Mouse (Mus musculus) intestine, embryonic 16.5 days (tissue): ENCODE data around the gene Notch2. TPM values are rescaled to one million over a fixed set of nuclear protein-coding genes. Genes with fewer than 3 reads are reported as not detected.

Experiments used
- ATAC-seq: fragments of 200-750 bp; cut with Nextera tagmentation; 2 replicates; pipeline ENCODE4 v1.8.0; 2017; ENCODE audit warnings: moderate TSS enrichment, moderate library complexity
- H3K27ac ChIP-seq: fragments of 300-500 bp; sonication (generic); 2 replicates; pipeline ENCODE4 v1.5.1; 2014; ENCODE audit warnings: mild to moderate bottlenecking, low read length
- H3K27me3 ChIP-seq: fragments of 300-500 bp; sonication (generic); replicated peaks from 2 replicates; pipeline ENCODE4 v1.6.1; 2014; ENCODE audit warnings: low read length, control low read depth, mixed read lengths; ENCODE audit not compliant: control insufficient read depth, insufficient read depth
- H3K36me3 ChIP-seq: fragments of 300-500 bp; sonication (generic); 2 replicates; pipeline ENCODE4 v1.6.1; 2014; ENCODE audit warnings: low read length, control low read depth; ENCODE audit not compliant: control insufficient read depth, insufficient read depth
- H3K4me1 ChIP-seq: fragments of 300-500 bp; sonication (generic); 2 replicates; pipeline ENCODE4 v1.6.1; 2014; ENCODE audit warnings: low read length, control low read depth, mixed read lengths; ENCODE audit not compliant: control insufficient read depth, insufficient read depth
- H3K4me2 ChIP-seq: fragments of 300-500 bp; sonication (generic); 2 replicates; pipeline ENCODE4 v1.6.1; 2014; ENCODE audit warnings: low read depth, low read length, control low read depth
- H3K4me3 ChIP-seq: fragments of 300-500 bp; sonication (generic); 2 replicates; pipeline ENCODE4 v1.5.1; 2014; ENCODE audit warnings: mild to moderate bottlenecking, low read length
- H3K9ac ChIP-seq: fragments of 300-500 bp; sonication (generic); 2 replicates; pipeline ENCODE4 v1.6.1; 2014; ENCODE audit warnings: low read depth, low read length
- H3K9me3 ChIP-seq: fragments of 300-500 bp; sonication (generic); 2 replicates; pipeline ENCODE4 v1.6.1; 2016; ENCODE audit warnings: low read length, control low read depth; ENCODE audit not compliant: control insufficient read depth
- WGBS: fragments of 180-500 bp; shearing (Covaris S2); extraction: QIAGEN DNeasy Blood & Tissue Kit; methylation state at CpG from one replicate; pipeline ENCODE4 v1.1.7; 2014; 5-methylcytosine and 5-hydroxymethylcytosine counted together
- polyA plus RNA-seq: library from polyadenylated mRNA; unstranded; fragments of >200 nt; fragmentation: Nextera tagmentation; extraction: Ambion mirVana; gene quantifications from 2 replicates; pipeline ENCODE4 v1.2.1, GENCODE M21; 2015

Gene Notch2
- polyA plus RNA-seq, 1 experiment from 2014 or later, result 9.1 TPM

- no peaks in the 10 kb centered on the region for H3K27me3 ChIP-seq
- no peak overlapping the region for H3K27ac ChIP-seq
- no peak overlapping the region for H3K9ac ChIP-seq
- ATAC-seq, result no peak
- peaks cover 10% of the 10 kb centered on the region for H3K9me3 ChIP-seq
- peaks cover 16% of the 10 kb centered on the region; the same call in 1 of the 2 replicates for H3K4me1 ChIP-seq
- no peak overlapping the region for H3K4me2 ChIP-seq
- WGBS, result 87% methylated on average over 6 of the region's 6 CpGs
- H3K4me3 ChIP-seq, result no peak overlapping the region
- H3K36me3 ChIP-seq, result peaks cover 18% of the 10 kb centered on the region
These were observed 92.2 kb downstream of the Notch2 start for GRCm38 (mm10) chr3:98105496-98105895.

GRCm38 (mm10) chr3:98106115-98106514 is 92.8 kb downstream of the Notch2 start:
- no peak overlapping the region for H3K9ac ChIP-seq
- H3K36me3 ChIP-seq, result peaks cover 18% of the 10 kb centered on the region
- peak overlapping the region; percentile 14; the same call in 1 of the 2 replicates for H3K27ac ChIP-seq
- H3K4me1 ChIP-seq, result peaks cover 16% of the 10 kb centered on the region; the same call in 1 of the 2 replicates
- H3K4me2 ChIP-seq, result no peak overlapping the region
- H3K27me3 ChIP-seq, result no peaks in the 10 kb centered on the region
- ATAC-seq, result peak; percentile 63; the same call in 1 of the 2 replicates
- WGBS, result 56% methylated on average over 4 of the region's 4 CpGs
- H3K9me3 ChIP-seq, result peaks cover 10% of the 10 kb centered on the region
- no peak overlapping the region for H3K4me3 ChIP-seq

- H3K4me3 ChIP-seq, result no peak overlapping the region
- no peak overlapping the region for H3K4me2 ChIP-seq
- no peaks in the 10 kb centered on the region for H3K27me3 ChIP-seq
- peaks cover 16% of the 10 kb centered on the region; the same call in 1 of the 2 replicates for H3K4me1 ChIP-seq
- WGBS, result 79% methylated on average over 12 of the region's 12 CpGs
- ATAC-seq, result peak; percentile 32; the same call in 1 of the 2 replicates
- peaks cover 23% of the 10 kb centered on the region for H3K36me3 ChIP-seq
- H3K9me3 ChIP-seq, result peaks cover 10% of the 10 kb centered on the region
- no peak overlapping the region for H3K27ac ChIP-seq
- H3K9ac ChIP-seq, result no peak overlapping the region
These were observed 93.4 kb downstream of the Notch2 start for GRCm38 (mm10) chr3:98106590-98107313.

DNA sequence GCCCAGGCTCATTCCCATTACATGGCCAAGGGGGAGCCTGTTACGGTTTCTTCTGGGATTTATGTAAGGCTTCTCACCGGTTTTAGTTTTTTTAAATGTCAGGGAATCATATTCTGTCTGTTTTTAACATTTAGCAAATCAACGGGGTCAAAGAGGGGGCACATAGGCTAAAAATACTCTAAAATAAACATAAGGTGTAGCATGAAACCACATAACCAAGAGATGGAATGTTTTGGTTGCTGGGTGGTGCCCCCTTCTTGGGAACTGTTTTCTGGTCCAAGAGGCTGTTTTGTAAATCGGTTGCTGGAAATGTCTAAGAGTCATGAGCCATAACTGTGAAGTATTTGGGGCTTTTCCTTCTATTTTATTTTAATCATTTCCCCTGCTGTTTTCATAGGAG is 95.1 kb downstream of the Notch2 start:
- Histone ChIP-seq H3K4me1 (peaks cover 16% of the 10 kb centered on the region; the same call in 1 of the 2 replicates), H3K9me3 (no peaks in the 10 kb centered on the region), H3K4me2 (no peak overlapping the region), H3K27ac (no peak overlapping the region), H3K9ac (no peak overlapping the region), H3K36me3 (peaks cover 10% of the 10 kb centered on the region), H3K27me3 (no peaks in the 10 kb centered on the region), H3K4me3 (no peak overlapping the region)
- ATAC-seq, result no peak
- 42% methylated on average over 4 of the region's 4 CpGs for WGBS

GRCm38 (mm10) chr3:98108866-98109265 is 95.5 kb downstream of the Notch2 start:
- Histone ChIP-seq H3K27ac (no peak overlapping the region), H3K4me1 (peaks cover 16% of the 10 kb centered on the region; the same call in 1 of the 2 replicates), H3K4me2 (no peak overlapping the region), H3K9ac (no peak overlapping the region), H3K27me3 (no peaks in the 10 kb centered on the region), H3K9me3 (no peaks in the 10 kb centered on the region), H3K36me3 (peaks cover 10% of the 10 kb centered on the region), H3K4me3 (no peak overlapping the region)
- no peak for ATAC-seq
- WGBS, result 74% methylated on average over 3 of the region's 3 CpGs

DNA sequence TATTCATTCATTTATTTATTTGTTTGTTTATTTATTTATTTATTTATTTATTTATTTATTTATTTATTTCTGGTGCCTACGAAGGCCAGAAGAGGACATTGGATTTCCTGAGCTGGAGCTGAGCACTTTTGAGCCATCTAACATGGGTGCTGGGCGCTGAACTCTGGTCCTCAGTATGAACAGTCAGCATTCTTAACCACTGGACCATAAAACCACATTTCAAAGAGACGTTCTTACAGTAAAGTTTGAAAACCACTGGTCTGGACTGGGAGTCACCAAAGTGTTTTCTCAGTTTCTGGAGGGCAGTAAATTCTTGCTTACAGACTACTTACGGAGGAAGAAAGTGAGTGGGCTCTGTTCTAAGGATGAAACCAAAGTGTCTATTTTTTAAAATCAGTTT is 97.3 kb downstream of the Notch2 start:
- no peak overlapping the region for H3K4me3 ChIP-seq
- H3K9ac ChIP-seq, result no peak overlapping the region
- H3K36me3 ChIP-seq, result peaks cover 10% of the 10 kb centered on the region
- H3K9me3 ChIP-seq, result no peaks in the 10 kb centered on the region
- 88% methylated on average over 4 of the region's 4 CpGs for WGBS
- H3K27ac ChIP-seq, result no peak overlapping the region
- no peaks in the 10 kb centered on the region for H3K27me3 ChIP-seq
- H3K4me1 ChIP-seq, result peaks cover 6% of the 10 kb centered on the region; the same call in 1 of the 2 replicates
- H3K4me2 ChIP-seq, result no peak overlapping the region
- no peak for ATAC-seq

- peaks cover 13% of the 10 kb centered on the region for H3K36me3 ChIP-seq
- no peak overlapping the region for H3K4me2 ChIP-seq
- no peaks in the 10 kb centered on the region for H3K9me3 ChIP-seq
- H3K27ac ChIP-seq, result no peak overlapping the region
- no peak overlapping the region for H3K9ac ChIP-seq
- ATAC-seq, result no peak
- 90% methylated on average over 3 of the region's 3 CpGs for WGBS
- H3K4me1 ChIP-seq, result 0 out of 2 replicates have a peak, but pooled peaks cover 5% of the 10 kb centered on the region
- no peak overlapping the region for H3K4me3 ChIP-seq
- H3K27me3 ChIP-seq, result no peaks in the 10 kb centered on the region
These were observed 104.9 kb downstream of the Notch2 start for GRCm38 (mm10) chr3:98118252-98118651.

GRCm38 (mm10) chr3:98119338-98119737 is 106.0 kb downstream of the Notch2 start:
- peak; percentile 83 for ATAC-seq
- 67% methylated on average over 6 of the region's 6 CpGs for WGBS
- no peaks in the 10 kb centered on the region for H3K27me3 ChIP-seq
- 0 out of 2 replicates have a peak, but pooled peaks cover 5% of the 10 kb centered on the region for H3K4me1 ChIP-seq
- no peak overlapping the region for H3K4me3 ChIP-seq
- no peaks in the 10 kb centered on the region for H3K9me3 ChIP-seq
- no peak overlapping the region for H3K27ac ChIP-seq
- no peak overlapping the region for H3K4me2 ChIP-seq
- H3K9ac ChIP-seq, result no peak overlapping the region; the same call in 1 of the 2 replicates
- peaks cover 18% of the 10 kb centered on the region for H3K36me3 ChIP-seq

GRCm38 (mm10) chr3:98120884-98121283 is 107.6 kb downstream of the Notch2 start:
- 61% methylated on average over 6 of the region's 6 CpGs for WGBS
- H3K27ac ChIP-seq, result no peak overlapping the region
- H3K27me3 ChIP-seq, result no peaks in the 10 kb centered on the region
- H3K4me1 ChIP-seq, result 0 out of 2 replicates have a peak, but pooled peaks cover 5% of the 10 kb centered on the region
- peaks cover 20% of the 10 kb centered on the region for H3K36me3 ChIP-seq
- no peak for ATAC-seq
- H3K4me2 ChIP-seq, result no peak overlapping the region
- H3K9me3 ChIP-seq, result no peaks in the 10 kb centered on the region
- H3K4me3 ChIP-seq, result no peak overlapping the region
- no peak overlapping the region for H3K9ac ChIP-seq
